Mouse (Mus musculus): ENCODE measurements at regions not wholly inside any gene's neighbourhood (a gene's known extent, or its start where the extent isn't known, plus 50 kb on each side); places are given as distances from the start of the nearest gene placed in this dataset.

- TF ChIP-seq POLR2A (IDR thresholded peaks at IDR 0.05; ENCODE audit: control insufficient read depth, extremely low read depth, insufficient read depth, low read length, poor library complexity) (no peak), CTCF (IDR thresholded peaks at IDR 0.05; ENCODE audit: borderline replicate concordance, control insufficient read depth, extremely low read depth, insufficient read depth, low read length, poor library complexity) (no peak)
These were observed 133.3 kb upstream of the Jun start for GRCm38 (mm10) chr4:95185113-95185915.
